Mouse (Mus musculus): ENCODE measurements at regions not wholly inside any gene's neighbourhood (a gene's known extent, or its start where the extent isn't known, plus 50 kb on each side); places are given as distances from the start of the nearest gene placed in this dataset.

GRCm38 (mm10) chr13:37512781-37513180 is 167.8 kb downstream of the Ly86 start:
- no peak for TF ChIP-seq MYC (IDR thresholded peaks at IDR 0.05; ENCODE audit: low read depth, low read length)
- no peak for TF ChIP-seq IRF4 (IDR thresholded peaks at IDR 0.05; ENCODE audit: low read depth, low read length)
- TF ChIP-seq CTCF (conservative IDR thresholded peaks at IDR 0.05 in 1 of 2, IDR thresholded peaks at IDR 0.05 in 1 of 2; ENCODE audit: low read depth in 2 of 2, low read length in 2 of 2) = no peak
